Mouse (Mus musculus): ENCODE results near the gene Olfr1168. TPM values are rescaled to one million over a fixed set of nuclear protein-coding genes. Genes with fewer than 3 reads are reported as not detected.
"Not testable (repeated sequence)": the region's sequence is repeated elsewhere in the genome, so short reads cannot be mapped to it uniquely, and the experiment has no call there.

Gene Olfr1168
- not detected in 2 replicates for polyA plus RNA-seq (2012; rRNA removed)

GRCm38 (mm10) chr2:88181580-88181979, at the start of gene Olfr1168:
TSS of gene Olfr1168 (plus strand) at chr2:88181880.
- no peaks in the 10 kb centered on the region for H3K4me1 ChIP-seq (ENCODE audit: control insufficient read depth, insufficient read depth, low read length)
- 64% methylated on average over 2 of the region's 2 CpGs for WGBS
- no peak within 1 kb of the TSS for H3K4me3 ChIP-seq (replicated peaks; ENCODE audit: extremely low read depth, low read depth, low read length)
- TF ChIP-seq POLR2A (IDR thresholded peaks at IDR 0.05; ENCODE audit: borderline replicate concordance, extremely low read depth, low read depth, low read length): no peak
- no peak for TF ChIP-seq CTCF (IDR thresholded peaks at IDR 0.05; ENCODE audit: insufficient read depth, low read length)
- no peak for DNase-seq

- WGBS: 78% methylated on average over 1 of the region's 1 CpGs
- not testable (repeated sequence) for DNase-seq; H3K4me3 ChIP-seq (replicated peaks; ENCODE audit: extremely low read depth, low read depth, low read length)
Measured at GRCm38 (mm10) chr2:88155093-88155492, 26.6 kb upstream of the Olfr1168 start, which contains the start of gene Olfr1167. TSS of gene Olfr1167 (minus strand) at chr2:88155193.

DNA sequence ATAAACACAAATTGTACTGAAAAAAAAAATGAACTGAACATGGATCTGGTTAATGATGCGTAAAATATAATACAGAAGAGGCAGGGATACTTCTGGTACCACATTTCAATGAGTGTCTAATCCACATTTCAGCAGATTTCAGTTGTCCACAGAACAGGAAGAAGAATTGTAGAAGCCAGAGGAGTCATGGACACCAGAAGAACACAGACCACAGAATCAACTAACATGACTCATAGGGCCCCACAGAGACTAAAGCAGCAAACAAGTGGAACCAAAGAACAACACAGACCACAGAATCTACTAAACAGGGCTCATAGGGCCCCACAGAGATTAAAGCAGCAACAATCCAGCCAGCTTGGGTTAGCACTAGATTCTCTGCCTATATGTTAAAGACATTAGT, 39.1 kb downstream of the Olfr1168 start:
- DNase-seq: no peak
- WGBS: 89% methylated on average over 1 of the region's 1 CpGs

More at GRCm38 (mm10) chr2:88155093-88155492, 26.6 kb upstream of the Olfr1168 start, which contains the start of gene Olfr1167:
- not testable (repeated sequence) for H3K4me1 ChIP-seq (ENCODE audit: control insufficient read depth, insufficient read depth, low read length)

GRCm38 (mm10) chr2:88228234-88228633, 46.6 kb downstream of the Olfr1168 start, which contains the start of gene Olfr1170:
TSS of gene Olfr1170 (minus strand) at chr2:88228334.
- DNase-seq: no peak
- 83% methylated on average over 1 of the region's 1 CpGs for WGBS
- Histone ChIP-seq H3K4me1 (ENCODE audit: control insufficient read depth, insufficient read depth, low read length) (no peaks in the 10 kb centered on the region), H3K4me3 (replicated peaks; ENCODE audit: extremely low read depth, low read depth, low read length) (no peak within 1 kb of the TSS)
- TF ChIP-seq CTCF (IDR thresholded peaks at IDR 0.05; ENCODE audit: insufficient read depth, low read length) (no peak), POLR2A (IDR thresholded peaks at IDR 0.05; ENCODE audit: borderline replicate concordance, extremely low read depth, low read depth, low read length) (no peak)

More for the DNA sequence above, 39.1 kb downstream of the Olfr1168 start:
- Histone ChIP-seq H3K4me3 (replicated peaks; ENCODE audit: extremely low read depth, low read depth, low read length) (no peak overlapping the region), H3K4me1 (ENCODE audit: control insufficient read depth, insufficient read depth, low read length) (no peaks in the 10 kb centered on the region)
- TF ChIP-seq CTCF (IDR thresholded peaks at IDR 0.05; ENCODE audit: insufficient read depth, low read length) (no peak), POLR2A (IDR thresholded peaks at IDR 0.05; ENCODE audit: borderline replicate concordance, extremely low read depth, low read depth, low read length) (no peak)

Other genes starting within 250 kb of the Olfr1168 start
- gene Olfr1155, start 236.7 kb upstream of the Olfr1168 start, polyA plus RNA-seq (2012; rRNA removed): not detected in 2 replicates
- gene Olfr1156, start 228.8 kb upstream of the Olfr1168 start, polyA plus RNA-seq (2012; rRNA removed): not detected in 2 replicates
- not detected in 2 replicates for gene Olfr1157, start 213.6 kb upstream of the Olfr1168 start, polyA plus RNA-seq (2012; rRNA removed)
- not detected in 2 replicates for gene Olfr74, start 207.2 kb upstream of the Olfr1168 start, polyA plus RNA-seq (2012; rRNA removed)
- gene Olfr1158, start 191.8 kb upstream of the Olfr1168 start, polyA plus RNA-seq (2012; rRNA removed): not detected in 2 replicates
- gene Olfr1160, start 173.6 kb upstream of the Olfr1168 start, polyA plus RNA-seq (2012; rRNA removed): not detected in 2 replicates
- gene Olfr1161, start 159.1 kb upstream of the Olfr1168 start, polyA plus RNA-seq (2012; rRNA removed): not detected in 2 replicates
- not detected in 2 replicates for gene Olfr73, start 144.2 kb upstream of the Olfr1168 start, polyA plus RNA-seq (2012; rRNA removed)
- not detected in 2 replicates for gene Olfr1162, start 130.8 kb upstream of the Olfr1168 start, polyA plus RNA-seq (2012; rRNA removed)
- gene Olfr1163, start 110.0 kb upstream of the Olfr1168 start, polyA plus RNA-seq (2012; rRNA removed): not detected in 2 replicates
- gene Olfr1164, start 87.9 kb upstream of the Olfr1168 start, polyA plus RNA-seq (2012; rRNA removed): not detected in 2 replicates
- gene Olfr1166, start 53.6 kb upstream of the Olfr1168 start, polyA plus RNA-seq (2012; rRNA removed): not detected in 2 replicates
- not detected in 2 replicates for gene Olfr1167, start 26.7 kb upstream of the Olfr1168 start, polyA plus RNA-seq (2012; rRNA removed)
- not detected in 2 replicates for gene Olfr1170, start 46.5 kb downstream of the Olfr1168 start, polyA plus RNA-seq (2012; rRNA removed)
- not detected in 2 replicates for gene Olfr1173, start 98.0 kb downstream of the Olfr1168 start, polyA plus RNA-seq (2012; rRNA removed)
- not detected in 2 replicates for gene Olfr1174-ps, start 133.3 kb downstream of the Olfr1168 start, polyA plus RNA-seq (2012; rRNA removed)
- not detected in 2 replicates for gene Olfr1175-ps, start 145.3 kb downstream of the Olfr1168 start, polyA plus RNA-seq (2012; rRNA removed)
- not detected in 2 replicates for gene Olfr1176, start 154.8 kb downstream of the Olfr1168 start, polyA plus RNA-seq (2012; rRNA removed)
- gene Olfr1177-ps, start 164.6 kb downstream of the Olfr1168 start, polyA plus RNA-seq (2012; rRNA removed): not detected in 2 replicates
- gene Olfr1178, start 205.2 kb downstream of the Olfr1168 start, polyA plus RNA-seq (2012; rRNA removed): not detected in 2 replicates
- gene Olfr1179, start 224.6 kb downstream of the Olfr1168 start, polyA plus RNA-seq (2012; rRNA removed): not detected in 2 replicates
- gene Olfr1180, start 237.3 kb downstream of the Olfr1168 start, polyA plus RNA-seq (2012; rRNA removed): not detected in 2 replicates
- not detected in 2 replicates for gene Olfr1181, start 244.3 kb downstream of the Olfr1168 start, polyA plus RNA-seq (2012; rRNA removed)

Data from lung, adult 2 months (tissue).